Mouse (Mus musculus): Measurements from ENCODE around the gene Olfr492. TPM values are rescaled to one million over a fixed set of nuclear protein-coding genes. Genes with fewer than 3 reads are reported as not detected.

Olfr492 gene
- total RNA-seq (2021) = not detected

DNA sequence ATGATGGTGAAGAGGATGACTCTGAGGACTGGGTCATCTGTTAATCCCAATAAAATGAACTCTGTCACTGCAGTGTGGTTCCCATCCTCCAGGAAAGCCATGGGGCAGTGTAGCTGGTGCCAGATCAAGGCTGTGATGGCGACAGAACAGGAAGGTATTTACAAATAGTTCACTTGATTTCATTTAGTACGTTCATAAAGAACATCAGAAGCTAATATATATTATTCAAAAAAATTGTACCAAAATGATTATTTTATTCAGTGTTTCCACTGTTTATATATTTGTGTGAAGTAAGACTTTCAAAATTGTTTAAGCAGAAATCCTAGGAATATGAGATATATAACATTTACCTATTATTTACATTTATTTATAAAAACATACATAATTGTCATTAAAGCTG, at the start of gene Olfr492:
Olfr492 (minus strand) TSS at position 101 of the 400 bp plus-strand sequence.
- no peak for DNase-seq
- intact Hi-C loops (cut with DNase I) = no loop called here

DNA sequence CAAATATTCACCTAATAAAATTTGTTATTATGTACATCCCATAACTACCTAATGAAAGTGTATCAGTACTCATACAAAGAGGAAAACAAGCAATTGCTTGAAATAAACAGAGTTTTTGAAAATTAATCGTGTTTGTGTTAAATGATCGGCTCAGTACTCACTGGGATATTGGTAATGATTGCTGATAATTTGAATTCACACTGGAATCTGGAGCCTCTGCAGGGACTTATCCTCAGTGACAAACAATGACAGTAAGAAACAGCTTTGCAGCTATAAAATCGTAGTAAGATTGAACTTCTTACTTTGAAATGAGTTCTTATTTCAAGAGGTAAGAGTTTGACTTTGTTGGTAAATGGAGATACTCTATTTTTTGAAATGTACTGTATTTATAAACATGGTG, 41.6 kb upstream of the Olfr492 start, which contains the start of gene Olfr494:
Olfr494 (plus strand) TSS at position 301 of the 400 bp plus-strand sequence.
- no peak for DNase-seq
- intact Hi-C loops (cut with DNase I) = no loop called here

DNA sequence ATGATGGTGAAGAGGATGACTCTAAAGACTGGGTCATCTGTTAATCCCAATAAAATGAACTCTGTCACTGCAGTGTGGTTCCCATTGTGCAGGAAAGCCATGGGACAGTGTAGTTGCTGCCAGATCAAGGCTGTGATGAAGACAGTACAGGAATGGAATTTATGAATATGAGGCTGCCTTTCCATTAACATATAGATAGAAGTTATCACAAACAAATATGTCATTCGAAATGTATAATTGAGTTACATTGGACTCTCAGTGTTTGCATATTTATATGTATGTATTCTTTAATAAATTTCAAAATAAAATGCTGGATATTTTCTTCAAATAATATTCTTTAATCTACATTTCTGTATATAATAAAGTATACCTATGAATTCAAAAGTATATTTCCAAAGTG, 23.4 kb upstream of the Olfr492 start, which contains the start of gene Olfr493:
Olfr493 (minus strand) TSS at position 101 of the 400 bp plus-strand sequence.
- DNase-seq = no peak
- intact Hi-C loops (cut with DNase I) = no loop called here

DNA sequence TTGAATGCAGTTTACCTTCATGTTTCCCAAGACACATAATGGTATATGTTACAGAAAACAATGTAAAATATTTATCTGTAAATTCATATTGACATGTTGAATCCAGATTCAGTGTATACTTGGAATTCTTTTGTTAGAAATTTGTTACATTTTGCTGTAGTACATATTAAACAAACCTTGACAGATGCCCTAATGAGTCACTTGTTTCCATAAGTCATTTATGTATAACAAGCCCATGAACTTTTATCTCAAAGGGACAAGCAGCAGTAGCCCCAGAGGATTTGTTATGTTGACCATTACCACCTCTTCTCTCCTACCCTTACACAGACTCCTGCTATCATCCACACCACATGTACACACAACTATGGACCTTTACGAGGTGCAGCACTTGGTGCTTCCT, 10.3 kb downstream of the Olfr492 start, which contains the start of gene Olfr491:
Olfr491 (plus strand) TSS at position 301 of the 400 bp plus-strand sequence.
- no peak for DNase-seq
- intact Hi-C loops (cut with DNase I) = no loop called here

DNA sequence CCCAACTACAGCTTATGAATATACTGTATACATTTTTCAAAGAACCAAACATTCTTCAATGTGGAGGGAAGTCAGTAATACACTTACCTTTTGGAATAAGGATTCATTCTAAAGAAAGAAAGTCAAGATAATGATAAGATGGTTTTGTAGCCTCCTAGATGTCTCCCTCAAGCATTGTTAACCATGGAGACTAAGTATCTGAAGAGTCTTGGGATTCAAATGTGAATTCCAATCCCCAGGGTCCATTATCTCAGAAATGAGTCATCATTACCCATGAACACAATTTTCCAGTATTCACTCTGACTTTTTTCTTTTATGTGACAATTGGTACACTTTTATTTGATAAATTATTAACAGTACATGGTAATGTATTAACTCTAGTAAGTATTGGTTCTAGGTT, 34.6 kb downstream of the Olfr492 start, which contains the start of gene Olfr490:
Olfr490 (minus strand) TSS at position 101 of the 400 bp plus-strand sequence.
- intact Hi-C loops (cut with DNase I) = no loop called here
- DNase-seq = no peak

Other genes with a start within 250 kb of the Olfr492 start
- not detected for gene Olfr481, start 243.8 kb downstream of the Olfr492 start, total RNA-seq (2021)
- gene Olfr482, start 226.1 kb downstream of the Olfr492 start, total RNA-seq (2021) = under 1 TPM; 0.82 to 0.89 TPM
- gene Olfr483, start 222.8 kb downstream of the Olfr492 start, total RNA-seq (2021) = not detected
- not detected for gene Olfr484, start 196.2 kb downstream of the Olfr492 start, total RNA-seq (2021)
- not detected for gene Olfr485, start 163.8 kb downstream of the Olfr492 start, total RNA-seq (2021)
- not detected for gene Olfr486, start 150.9 kb downstream of the Olfr492 start, total RNA-seq (2021)
- not detected for gene Olfr487, start 109.0 kb downstream of the Olfr492 start, total RNA-seq (2021)
- gene Olfr488, start 65.3 kb downstream of the Olfr492 start, total RNA-seq (2021) = not detected
- gene Olfr490, start 34.7 kb downstream of the Olfr492 start, total RNA-seq (2021) = not detected
- gene Olfr491, start 10.2 kb downstream of the Olfr492 start, total RNA-seq (2021) = not detected
- not detected for gene Olfr493, start 23.3 kb upstream of the Olfr492 start, total RNA-seq (2021)
- not detected for gene Olfr494, start 41.7 kb upstream of the Olfr492 start, total RNA-seq (2021)
- gene Olfr495, start 69.5 kb upstream of the Olfr492 start, total RNA-seq (2021) = not detected
- not detected for gene Olfr497, start 96.7 kb upstream of the Olfr492 start, total RNA-seq (2021)
- not detected for gene Olfr498, start 141.7 kb upstream of the Olfr492 start, total RNA-seq (2021)
- gene Olfr502, start 201.4 kb upstream of the Olfr492 start, total RNA-seq (2021) = not detected
- gene Olfr503, start 220.9 kb upstream of the Olfr492 start, total RNA-seq (2021) = not detected
- not detected for gene Olfr504, start 242.1 kb upstream of the Olfr492 start, total RNA-seq (2021)